Mouse (Mus musculus) hindbrain, embryonic 13.5 days (tissue): ENCODE results near the gene Anxa1. TPM values are rescaled to one million over a fixed set of nuclear protein-coding genes. Genes with fewer than 3 reads are reported as not detected.

ENCODE experiments used
- ATAC-seq: fragments of 200-750 bp; cut with Nextera tagmentation; 2 replicates; pipeline ENCODE4 v1.8.0; 2017; ENCODE audit warnings: moderate TSS enrichment; ENCODE audit not compliant: low FRiP score
- H3K27ac ChIP-seq: fragments of 300-500 bp; sonication (generic); 2 replicates; pipeline ENCODE4 v1.5.1; 2015; ENCODE audit warnings: inconsistent platforms, mild to moderate bottlenecking, moderate library complexity
- H3K27me3 ChIP-seq: fragments of 300-500 bp; sonication (generic); 2 replicates; pipeline ENCODE4 v1.6.1; 2015; ENCODE audit warnings: mild to moderate bottlenecking, inconsistent platforms
- H3K36me3 ChIP-seq: fragments of 300-500 bp; sonication (generic); 2 replicates; pipeline ENCODE4 v1.6.1; 2015; ENCODE audit warnings: mild to moderate bottlenecking, inconsistent platforms
- H3K4me1 ChIP-seq: fragments of 300-500 bp; sonication (generic); replicated peaks from 2 replicates; pipeline ENCODE4 v1.6.1; 2015; ENCODE audit warnings: inconsistent platforms
- H3K4me2 ChIP-seq: fragments of 300-500 bp; sonication (generic); 2 replicates; pipeline ENCODE4 v1.6.1; 2015; ENCODE audit warnings: inconsistent platforms, mild to moderate bottlenecking, moderate library complexity
- H3K4me3 ChIP-seq: fragments of 300-500 bp; sonication (generic); 2 replicates; pipeline ENCODE4 v1.5.1; 2015; ENCODE audit warnings: mild to moderate bottlenecking, inconsistent platforms
- H3K9ac ChIP-seq: fragments of 300-500 bp; sonication (generic); 2 replicates; pipeline ENCODE4 v1.6.1; 2015; ENCODE audit warnings: mild to moderate bottlenecking, inconsistent platforms
- H3K9me3 ChIP-seq: fragments of 300-500 bp; sonication (generic); 2 replicates; pipeline ENCODE4 v1.6.1; 2016; ENCODE audit warnings: inconsistent platforms
- WGBS: fragments of 180-500 bp; shearing (Covaris S2); methylation state at CpG from one replicate; pipeline ENCODE4 v1.1.7; 2015; 5-methylcytosine and 5-hydroxymethylcytosine counted together
- polyA plus RNA-seq: library from polyadenylated mRNA; unstranded; fragments of >200 nt; fragmentation: Nextera tagmentation; extraction: Ambion mirVana; gene quantifications from 2 replicates; pipeline ENCODE4 v1.2.1, GENCODE M21; 2015

The Anxa1 gene
- 8.4 and 9.5 TPM in 2 replicates for polyA plus RNA-seq

DNA sequence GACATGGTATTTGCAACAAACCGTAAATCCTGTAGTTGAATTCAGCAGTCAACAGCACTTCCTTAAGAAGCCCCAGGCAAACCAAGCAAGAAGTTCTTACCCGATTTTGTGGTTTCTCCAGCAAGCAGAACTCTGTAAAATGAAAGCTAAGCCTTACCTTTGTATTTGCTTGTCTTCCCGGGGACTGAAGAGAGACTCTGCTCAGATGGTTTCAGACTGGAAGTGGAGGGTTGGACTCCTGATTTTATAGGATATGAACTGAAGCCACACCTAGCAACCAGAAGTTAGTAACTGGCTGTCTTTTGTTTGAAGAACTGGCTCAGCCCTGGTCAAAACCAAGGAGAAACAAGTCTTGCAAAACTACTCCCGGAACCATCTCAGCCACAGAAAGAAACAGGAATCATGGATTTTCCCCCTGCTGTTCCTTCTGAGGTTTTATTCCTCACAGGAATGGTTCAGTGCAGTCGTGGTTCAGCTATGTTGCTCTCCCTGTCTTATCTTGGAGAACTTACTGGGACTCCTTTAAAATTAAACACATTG is at the start of gene Anxa1:
TSS of gene Anxa1 (minus strand) at position 490 of the 540 bp plus-strand sequence.
- no peaks in the 10 kb centered on the region for H3K4me1 ChIP-seq
- H3K9me3 ChIP-seq = no peaks in the 10 kb centered on the region
- no peak within 1 kb of the TSS for H3K27ac ChIP-seq
- H3K9ac ChIP-seq = no peak within 1 kb of the TSS
- H3K27me3 ChIP-seq = no peaks in the 10 kb centered on the region
- no peaks in the 10 kb centered on the region for H3K36me3 ChIP-seq
- H3K4me2 ChIP-seq = no peak within 1 kb of the TSS
- H3K4me3 ChIP-seq = no peak within 1 kb of the TSS
- 77% methylated on average over 5 of the region's 5 CpGs for WGBS
- ATAC-seq = no peak

DNA sequence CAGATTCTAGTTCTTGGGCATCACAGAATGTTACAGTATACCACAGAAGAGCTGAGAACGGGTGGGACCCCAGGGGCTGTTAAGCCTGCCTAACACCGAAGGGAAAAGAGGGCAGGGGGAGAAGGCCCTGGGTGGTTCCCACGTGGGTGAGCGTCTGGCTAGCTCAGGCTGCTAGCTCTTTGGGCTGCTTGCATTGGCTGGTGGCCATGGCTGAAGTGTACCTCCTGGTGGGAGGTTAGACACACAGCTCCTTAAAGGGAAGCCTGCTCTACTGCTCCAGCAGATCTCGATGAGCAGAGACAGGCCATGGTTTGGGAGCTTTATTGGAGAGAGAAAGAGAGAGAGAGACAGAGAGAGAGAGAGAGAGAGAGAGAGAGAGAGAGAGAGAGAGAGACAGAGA is 46.3 kb upstream of the Anxa1 start:
- ATAC-seq = no peak
- Histone ChIP-seq H3K9me3 (no peaks in the 10 kb centered on the region), H3K27me3 (no peaks in the 10 kb centered on the region), H3K9ac (no peak overlapping the region), H3K36me3 (no peaks in the 10 kb centered on the region), H3K4me1 (no peaks in the 10 kb centered on the region), H3K4me2 (no peak overlapping the region), H3K27ac (no peak overlapping the region), H3K4me3 (no peak overlapping the region)
- 64% methylated on average over 5 of the region's 5 CpGs for WGBS

DNA sequence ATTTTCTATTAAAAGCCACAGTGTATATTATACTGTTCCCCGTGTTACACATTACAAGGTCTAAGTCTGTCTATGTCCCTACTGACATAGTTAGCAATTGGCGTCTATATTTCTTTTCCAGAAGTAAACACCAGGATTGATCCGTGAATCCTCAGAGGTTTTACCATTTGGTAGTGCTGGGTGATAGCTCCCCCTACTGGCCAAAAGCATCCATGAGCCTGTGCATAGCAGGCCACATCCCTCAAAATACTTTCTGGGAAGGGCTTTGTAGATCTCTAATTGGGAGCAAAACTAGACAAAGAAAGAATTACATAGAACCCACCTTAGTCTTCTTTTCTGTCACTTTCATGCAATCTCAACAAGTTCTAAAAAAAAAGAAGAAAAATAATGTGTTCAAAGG is 43.8 kb upstream of the Anxa1 start:
- ATAC-seq = no peak; the same call in 1 of the 2 replicates
- Histone ChIP-seq H3K27me3 (no peaks in the 10 kb centered on the region), H3K4me3 (no peak overlapping the region), H3K4me1 (no peaks in the 10 kb centered on the region), H3K9me3 (no peaks in the 10 kb centered on the region), H3K36me3 (no peaks in the 10 kb centered on the region), H3K27ac (no peak overlapping the region), H3K9ac (no peak overlapping the region), H3K4me2 (no peak overlapping the region)
- WGBS = 14% methylated on average over 3 of the region's 3 CpGs

DNA sequence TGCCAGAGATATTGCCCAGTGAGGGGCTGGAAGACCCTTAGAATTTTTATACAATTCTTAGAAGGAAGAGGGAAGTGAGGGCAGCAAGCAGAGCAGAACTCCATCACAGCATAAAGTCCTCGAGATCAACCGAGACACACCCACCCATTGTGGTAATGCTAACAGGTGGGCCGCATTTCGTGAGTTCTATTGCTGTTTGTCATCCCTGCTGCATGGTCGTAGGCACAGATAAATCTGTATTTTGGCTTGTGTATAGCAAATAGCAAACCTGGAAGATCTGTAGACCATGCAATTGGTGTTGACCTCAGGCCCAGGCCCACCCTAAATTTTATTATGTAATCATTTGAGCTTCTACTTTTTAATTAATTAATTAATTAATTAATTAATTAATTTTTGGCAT is 43.2 kb upstream of the Anxa1 start:
- 86% methylated on average over 5 of the region's 5 CpGs for WGBS
- H3K27ac ChIP-seq = no peak overlapping the region
- H3K9me3 ChIP-seq = no peaks in the 10 kb centered on the region
- H3K4me2 ChIP-seq = no peak overlapping the region
- H3K36me3 ChIP-seq = no peaks in the 10 kb centered on the region
- H3K27me3 ChIP-seq = no peaks in the 10 kb centered on the region
- H3K9ac ChIP-seq = no peak overlapping the region
- ATAC-seq = no peak
- H3K4me3 ChIP-seq = no peak overlapping the region
- H3K4me1 ChIP-seq = no peaks in the 10 kb centered on the region

DNA sequence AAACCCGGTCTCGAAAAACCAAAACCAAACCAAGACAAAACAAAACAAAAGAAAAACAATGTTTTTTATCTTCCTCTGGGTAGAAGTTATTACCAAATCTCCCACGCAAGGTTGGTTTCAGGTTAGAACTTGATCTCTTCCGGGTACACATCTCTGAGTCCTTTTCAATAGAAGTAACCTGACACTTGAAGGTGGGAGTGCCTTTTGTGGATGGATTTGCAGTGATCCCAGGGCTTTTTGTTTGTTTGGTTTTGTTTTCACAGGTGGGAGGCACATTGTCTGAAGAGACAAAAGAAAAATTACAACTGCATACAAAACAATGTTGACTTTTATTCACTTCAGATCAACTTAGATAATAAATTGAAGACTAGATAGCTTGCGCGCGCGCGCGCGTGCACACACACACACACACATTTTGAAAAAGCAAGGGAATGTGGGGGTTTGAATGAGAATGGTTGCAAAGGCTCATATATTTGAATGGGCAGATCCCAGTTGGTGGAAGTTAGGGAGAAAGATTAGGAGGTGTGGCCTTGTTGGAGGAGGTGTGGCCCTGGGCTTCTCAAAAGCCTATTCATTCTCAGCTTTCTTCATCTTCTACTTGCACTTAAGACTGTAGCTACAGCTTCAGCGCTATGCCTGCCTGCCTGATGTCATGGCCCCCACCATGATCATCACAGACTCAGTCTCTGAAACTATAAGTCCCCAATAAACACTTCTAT is 35.9 kb upstream of the Anxa1 start:
- Histone ChIP-seq H3K36me3 (no peaks in the 10 kb centered on the region), H3K27ac (no peak overlapping the region), H3K9ac (no peak overlapping the region), H3K27me3 (no peaks in the 10 kb centered on the region), H3K4me2 (no peak overlapping the region), H3K9me3 (no peaks in the 10 kb centered on the region), H3K4me1 (no peaks in the 10 kb centered on the region), H3K4me3 (no peak overlapping the region)
- WGBS = 60% methylated on average over 12 of the region's 12 CpGs
- ATAC-seq = no peak

DNA sequence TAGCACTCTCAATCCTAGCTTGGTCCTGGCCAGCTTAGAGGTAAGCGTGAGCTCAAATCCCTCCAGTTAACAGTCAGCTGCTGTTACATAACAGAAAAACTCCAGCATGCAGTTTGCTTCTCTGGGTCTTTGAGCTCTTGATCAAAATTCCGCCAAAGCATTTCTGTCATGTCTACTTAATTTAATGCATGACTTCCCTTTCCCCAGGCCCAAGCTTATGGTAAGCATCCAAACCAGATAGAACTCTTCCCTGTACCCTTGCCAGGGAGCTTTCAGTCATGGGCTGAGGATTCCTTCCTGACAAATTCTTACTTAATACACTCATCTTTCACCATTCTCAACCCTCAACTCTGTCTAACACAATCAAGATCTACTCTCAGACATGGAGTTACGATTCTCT is 20.5 kb upstream of the Anxa1 start:
- Histone ChIP-seq H3K27me3 (no peaks in the 10 kb centered on the region), H3K4me1 (no peaks in the 10 kb centered on the region), H3K4me2 (no peak overlapping the region), H3K9me3 (no peaks in the 10 kb centered on the region), H3K36me3 (no peaks in the 10 kb centered on the region), H3K27ac (no peak overlapping the region), H3K4me3 (no peak overlapping the region), H3K9ac (no peak overlapping the region)
- 93% methylated on average over 3 of the region's 3 CpGs for WGBS
- no peak for ATAC-seq

DNA sequence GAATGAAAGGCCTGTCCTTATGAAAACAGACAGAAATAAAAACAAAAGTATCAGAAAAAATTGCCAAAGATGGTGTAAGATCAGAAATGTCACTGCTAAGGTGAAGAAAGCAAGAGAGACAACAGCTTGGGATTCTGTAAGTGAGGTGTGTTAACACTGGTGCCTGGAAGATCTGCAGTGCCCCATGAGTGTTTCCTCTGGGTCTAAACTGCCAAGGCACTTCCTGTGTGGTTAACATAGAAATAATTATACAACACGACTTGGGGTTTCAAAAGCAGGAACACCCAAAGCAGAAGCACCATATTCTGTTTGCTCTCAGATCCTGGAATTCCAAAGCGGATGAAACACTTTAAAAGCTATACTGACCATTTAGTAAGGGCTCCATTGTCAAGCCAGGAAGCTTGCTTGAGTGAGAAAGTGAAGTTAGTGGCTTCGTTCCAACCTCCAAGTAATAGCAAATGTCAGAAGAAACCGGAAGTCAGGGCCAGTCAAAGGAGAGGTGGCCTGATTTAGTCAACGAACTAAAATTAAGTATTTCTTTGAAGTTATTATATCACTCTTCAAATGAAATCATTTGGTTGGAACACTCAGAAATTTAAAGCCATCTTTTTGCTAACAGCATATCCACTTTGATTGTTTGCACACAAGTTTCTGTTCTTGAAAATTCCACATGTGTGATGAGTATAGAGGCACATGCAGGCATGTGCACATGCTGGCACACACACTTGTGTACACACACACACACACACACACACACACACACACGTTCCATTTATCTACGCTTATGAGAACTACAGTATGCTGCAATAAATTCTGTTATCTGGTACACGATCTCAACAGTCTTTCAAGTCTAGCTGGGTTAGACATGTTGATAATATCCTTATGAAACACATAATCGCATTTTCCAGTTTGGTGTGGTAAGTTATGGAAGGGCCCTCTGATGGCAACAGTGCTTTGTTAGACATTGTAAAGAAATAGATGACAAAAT is 19.1 kb upstream of the Anxa1 start:
- no peaks in the 10 kb centered on the region for H3K9me3 ChIP-seq
- no peak overlapping the region for H3K27ac ChIP-seq
- no peak for ATAC-seq
- H3K9ac ChIP-seq = no peak overlapping the region
- no peak overlapping the region for H3K4me3 ChIP-seq
- no peaks in the 10 kb centered on the region for H3K4me1 ChIP-seq
- no peaks in the 10 kb centered on the region for H3K27me3 ChIP-seq
- H3K36me3 ChIP-seq = no peaks in the 10 kb centered on the region
- WGBS = 86% methylated on average over 9 of the region's 9 CpGs
- no peak overlapping the region for H3K4me2 ChIP-seq

DNA sequence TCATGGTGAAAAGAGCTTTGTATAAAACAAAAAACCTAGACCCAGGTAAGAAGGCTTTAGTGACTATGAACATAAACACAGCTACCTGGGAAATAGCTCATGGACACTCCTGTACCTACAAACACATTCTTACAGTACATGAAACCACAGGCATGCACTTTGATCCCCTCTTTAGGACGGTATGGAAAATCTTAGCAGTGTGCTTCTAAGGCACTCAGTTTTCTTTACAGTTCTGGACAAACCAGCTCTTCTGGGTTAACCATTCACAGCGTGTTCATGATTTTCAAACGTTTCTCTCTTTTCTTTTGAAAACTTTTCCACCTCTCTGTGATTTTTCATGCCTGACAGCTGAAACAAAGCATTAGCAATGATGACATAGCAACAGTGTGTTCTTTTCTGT is 15.7 kb upstream of the Anxa1 start:
- no peaks in the 10 kb centered on the region for H3K9me3 ChIP-seq
- H3K27me3 ChIP-seq = no peaks in the 10 kb centered on the region
- no peaks in the 10 kb centered on the region for H3K4me1 ChIP-seq
- no peak overlapping the region for H3K27ac ChIP-seq
- WGBS = 22% methylated on average over 3 of the region's 3 CpGs
- H3K36me3 ChIP-seq = no peaks in the 10 kb centered on the region
- no peak overlapping the region for H3K4me2 ChIP-seq
- H3K4me3 ChIP-seq = no peak overlapping the region
- no peak overlapping the region for H3K9ac ChIP-seq
- ATAC-seq = no peak

DNA sequence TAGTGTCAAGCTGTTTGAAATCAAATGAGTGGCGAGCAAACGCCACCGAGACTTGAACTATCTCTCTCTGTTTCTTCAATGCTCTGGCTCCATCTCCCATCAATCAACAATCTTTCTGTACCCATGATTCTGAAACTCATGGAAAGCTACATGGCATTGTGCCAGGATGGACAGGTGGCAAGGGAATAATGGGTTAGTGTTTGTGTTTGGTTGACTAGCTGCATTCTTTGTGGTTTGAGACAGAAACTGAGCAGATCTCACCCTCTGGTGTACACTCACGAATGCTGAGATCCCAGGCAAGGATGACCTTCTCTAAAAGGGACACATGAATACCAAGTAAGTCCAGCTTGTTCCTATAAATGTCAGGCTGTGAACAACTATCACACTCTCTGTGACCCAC is 14.3 kb upstream of the Anxa1 start:
- H3K27ac ChIP-seq = no peak overlapping the region

DNA sequence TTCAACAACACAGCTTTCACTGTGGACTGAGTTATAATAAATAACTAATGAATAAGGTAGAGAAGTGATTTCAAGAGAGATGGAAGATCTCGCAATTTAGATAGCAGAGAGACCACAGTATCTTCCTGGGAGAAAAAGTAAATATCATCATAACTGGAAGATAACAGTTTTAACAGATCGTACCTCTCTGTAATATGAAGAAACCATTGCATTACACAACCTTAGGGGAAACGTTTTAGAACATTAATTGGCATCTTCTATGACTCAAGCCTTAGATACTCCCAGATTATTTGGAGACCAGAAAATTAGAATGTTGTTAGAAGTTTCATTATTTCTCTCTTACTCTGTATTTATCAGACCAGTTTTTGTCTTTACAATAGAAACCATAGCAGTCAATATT is 13.0 kb upstream of the Anxa1 start:
- Histone ChIP-seq H3K4me3 (no peak overlapping the region), H3K9ac (no peak overlapping the region), H3K9me3 (no peaks in the 10 kb centered on the region), H3K36me3 (no peaks in the 10 kb centered on the region), H3K4me2 (no peak overlapping the region), H3K27ac (no peak overlapping the region), H3K27me3 (no peaks in the 10 kb centered on the region), H3K4me1 (no peaks in the 10 kb centered on the region)
- 91% methylated on average over 3 of the region's 3 CpGs for WGBS
- no peak for ATAC-seq

More for the DNA sequence above, 14.3 kb upstream of the Anxa1 start:
- H3K36me3 ChIP-seq = no peaks in the 10 kb centered on the region
- H3K9ac ChIP-seq = no peak overlapping the region
- 60% methylated on average over 4 of the region's 4 CpGs for WGBS
- no peak overlapping the region for H3K4me2 ChIP-seq
- ATAC-seq = no peak
- no peaks in the 10 kb centered on the region for H3K4me1 ChIP-seq
- no peaks in the 10 kb centered on the region for H3K27me3 ChIP-seq
- H3K4me3 ChIP-seq = no peak overlapping the region
- H3K9me3 ChIP-seq = no peaks in the 10 kb centered on the region

DNA sequence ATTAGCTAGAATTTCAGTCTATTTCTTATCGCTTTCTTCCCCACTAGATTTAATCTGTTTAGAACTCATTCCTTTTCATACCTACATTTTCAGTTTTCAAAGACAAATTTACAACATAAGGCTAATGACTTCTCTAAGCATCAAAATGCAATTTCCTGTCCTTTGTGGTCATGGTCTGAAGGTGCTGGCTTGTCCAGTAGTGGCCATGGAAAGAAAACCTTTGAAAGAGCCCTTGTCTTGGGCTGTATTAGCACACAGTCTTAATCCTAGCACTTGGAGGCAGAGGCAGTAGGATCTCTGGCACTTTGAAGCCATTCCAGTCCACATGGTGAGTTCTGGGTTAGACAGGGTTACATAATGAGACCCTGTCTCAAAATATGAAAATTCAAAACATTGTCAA is 12.5 kb upstream of the Anxa1 start:
- WGBS = 98% methylated on average over 1 of the region's 1 CpGs
- Histone ChIP-seq H3K27me3 (no peaks in the 10 kb centered on the region), H3K27ac (no peak overlapping the region), H3K36me3 (no peaks in the 10 kb centered on the region), H3K9me3 (no peaks in the 10 kb centered on the region), H3K4me1 (no peaks in the 10 kb centered on the region), H3K9ac (no peak overlapping the region), H3K4me3 (no peak overlapping the region), H3K4me2 (no peak overlapping the region)
- no peak for ATAC-seq

DNA sequence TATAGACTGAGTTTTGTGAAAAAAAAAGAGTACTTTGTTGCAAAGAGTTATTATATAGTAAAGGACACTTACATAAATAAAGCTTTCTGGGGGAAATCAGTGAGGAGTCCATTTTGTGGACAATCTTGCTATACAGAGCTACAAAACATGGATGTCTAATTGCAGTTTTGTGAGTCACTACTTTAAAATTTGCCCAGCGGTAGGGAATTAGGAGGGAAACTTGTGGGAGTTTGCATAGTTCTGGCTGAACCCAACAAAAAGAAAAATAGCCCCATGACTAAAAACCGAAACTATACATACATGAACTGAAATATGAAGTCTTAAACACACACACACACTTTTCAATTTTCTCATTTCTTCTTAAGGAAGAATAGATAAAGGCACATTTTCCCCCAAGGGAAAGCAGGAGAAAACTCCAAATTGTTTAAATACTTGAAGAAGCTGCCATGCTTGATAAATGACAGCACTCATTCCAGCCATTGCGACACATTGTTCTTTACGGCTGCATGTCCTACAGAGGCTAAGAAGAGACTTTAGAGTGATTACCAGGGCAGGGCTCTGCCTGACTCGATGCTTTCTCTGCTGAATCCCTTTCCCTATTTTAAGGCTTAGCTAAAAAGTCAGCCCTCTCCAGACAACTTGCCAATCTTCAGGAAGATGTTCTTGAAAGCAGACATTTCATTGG is 11.9 kb upstream of the Anxa1 start:
- Histone ChIP-seq H3K4me1 (no peaks in the 10 kb centered on the region), H3K4me2 (no peak overlapping the region), H3K27ac (no peak overlapping the region), H3K9ac (no peak overlapping the region), H3K27me3 (no peaks in the 10 kb centered on the region), H3K36me3 (no peaks in the 10 kb centered on the region), H3K9me3 (no peaks in the 10 kb centered on the region), H3K4me3 (no peak overlapping the region)
- 58% methylated on average over 5 of the region's 5 CpGs for WGBS
- no peak for ATAC-seq
